Mouse (Mus musculus) R1 (cell line): ENCODE results near the gene Adgrl1.
"Not testable (repeated sequence)": the region's sequence is repeated elsewhere in the genome, so short reads cannot be mapped to it uniquely, and the experiment has no call there.

Experiments
- DNase-seq: peaks from one replicate; pipeline ENCODE4 v3.0.0-alpha.2; 2018; ENCODE audit warnings: low read depth, low spot score

The Adgrl1 gene

DNA sequence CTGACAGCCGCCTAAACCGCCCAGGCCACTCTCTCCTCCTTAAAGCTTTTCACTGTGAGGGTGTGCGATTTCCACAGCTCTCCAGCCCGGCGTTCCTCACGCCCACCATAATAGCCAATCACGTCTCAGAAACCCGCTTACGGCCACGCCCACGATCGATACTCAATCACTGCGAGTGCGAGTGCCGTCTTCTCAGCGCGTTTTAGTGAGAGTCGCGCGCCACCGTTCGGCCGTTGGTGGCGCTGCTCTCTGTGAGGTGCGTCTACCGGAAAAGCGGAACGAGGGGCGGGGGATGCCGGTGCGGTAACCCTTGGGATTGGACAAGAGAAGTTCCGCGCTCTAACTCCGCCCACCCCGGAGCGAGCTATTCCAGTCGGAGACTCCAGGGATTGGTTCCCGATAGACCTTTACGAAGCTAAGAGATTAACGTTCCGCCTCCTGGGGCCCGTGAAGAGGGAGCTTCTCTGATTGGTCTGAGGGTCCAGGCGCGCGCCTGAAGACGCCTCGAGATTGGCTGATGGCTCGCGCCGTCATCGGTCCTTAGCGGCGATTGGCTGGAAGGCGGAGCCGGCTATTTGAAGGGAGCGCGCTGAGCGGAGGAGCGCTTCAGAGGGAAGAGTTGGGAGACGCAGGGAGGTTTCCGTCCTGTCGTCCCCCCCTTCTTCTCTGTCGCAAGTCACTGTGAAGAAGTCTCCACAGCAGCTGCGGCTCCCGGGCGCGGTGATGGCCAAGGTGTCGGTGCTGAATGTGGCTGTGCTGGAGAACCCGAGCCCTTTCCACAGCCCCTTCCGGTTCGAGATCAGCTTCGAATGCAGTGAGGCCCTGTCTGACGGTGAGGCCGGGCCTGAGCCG is 55.4 kb downstream of the Adgrl1 start, which contains the start of the genes Gm10644 and Asf1b:
TSS of gene Gm10644 (minus strand) at position 100 of the 852 bp plus-strand sequence.
TSS of gene Asf1b (plus strand) at position 402 of the 852 bp plus-strand sequence.
- peak; percentile 100 for DNase-seq

DNA sequence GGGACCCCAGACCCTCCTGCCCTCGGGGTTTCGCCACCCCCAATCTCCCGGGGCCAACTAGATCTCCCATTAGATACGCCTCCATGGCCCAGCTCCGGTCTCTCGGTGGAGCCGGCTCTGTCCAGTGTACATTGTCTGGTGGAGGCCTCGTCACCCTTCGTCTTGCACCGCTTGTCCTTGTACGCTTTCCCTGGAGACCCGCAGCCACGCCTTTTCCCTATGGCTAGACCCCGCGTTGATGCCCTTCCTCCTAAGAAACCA is 56.0 kb downstream of the Adgrl1 start:
- no peak for DNase-seq

DNA sequence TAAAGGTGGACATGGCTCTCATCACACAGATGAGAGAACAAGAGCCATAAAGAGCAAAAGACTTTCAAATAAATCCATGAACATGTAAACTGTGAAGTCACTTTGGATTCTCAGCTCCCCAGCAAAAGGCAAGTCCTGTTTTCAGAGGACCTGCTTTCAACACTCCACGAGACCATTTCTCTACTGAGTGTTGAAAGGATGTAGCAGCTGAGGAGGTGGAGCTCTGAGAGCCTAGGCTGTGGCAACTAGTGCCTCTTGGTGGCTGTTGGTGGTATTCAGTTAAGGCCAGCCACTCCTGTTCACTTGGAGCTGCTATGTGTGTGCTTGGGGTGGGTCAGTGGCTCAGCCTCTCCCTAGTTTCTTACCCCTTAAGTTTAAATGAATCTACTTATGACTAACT is 56.9 kb downstream of the Adgrl1 start:
- peak; percentile 67 for DNase-seq

DNA sequence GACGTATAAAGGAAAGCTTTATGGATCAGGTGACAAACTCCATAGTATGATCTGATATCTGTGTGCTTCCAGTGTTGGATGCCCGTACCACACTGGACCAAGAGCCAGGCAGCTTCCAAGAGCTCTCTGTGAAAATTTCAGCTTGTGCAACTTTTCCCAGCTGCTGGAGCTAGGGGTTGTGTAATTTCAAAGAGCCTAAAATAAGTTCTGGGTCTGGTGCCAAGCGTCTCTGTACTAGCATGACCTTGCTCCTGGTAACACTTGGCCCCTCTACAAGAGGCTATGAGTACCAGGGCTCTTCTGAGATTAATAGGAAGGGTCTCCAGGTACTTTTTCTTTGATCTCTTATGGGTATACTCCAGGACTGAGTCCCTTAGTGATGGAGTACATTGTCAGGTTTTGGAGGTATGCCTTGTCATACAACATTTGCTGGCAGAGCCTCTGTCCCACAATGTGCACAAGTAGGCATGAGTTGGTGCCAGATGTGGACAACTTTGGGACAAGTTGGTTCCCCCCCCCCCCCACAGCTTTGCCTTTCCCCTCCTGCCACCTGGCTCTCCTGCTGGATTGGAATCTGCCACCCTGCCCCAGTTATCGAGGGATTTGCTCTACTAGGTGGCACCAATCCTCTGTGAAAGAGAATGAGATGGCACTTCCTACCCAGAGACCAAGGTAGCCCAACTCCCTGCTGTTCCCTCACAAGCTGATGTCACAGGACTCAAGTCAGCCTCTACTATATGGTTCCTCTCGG is 64.3 kb downstream of the Adgrl1 start:
- DNase-seq, result no peak

DNA sequence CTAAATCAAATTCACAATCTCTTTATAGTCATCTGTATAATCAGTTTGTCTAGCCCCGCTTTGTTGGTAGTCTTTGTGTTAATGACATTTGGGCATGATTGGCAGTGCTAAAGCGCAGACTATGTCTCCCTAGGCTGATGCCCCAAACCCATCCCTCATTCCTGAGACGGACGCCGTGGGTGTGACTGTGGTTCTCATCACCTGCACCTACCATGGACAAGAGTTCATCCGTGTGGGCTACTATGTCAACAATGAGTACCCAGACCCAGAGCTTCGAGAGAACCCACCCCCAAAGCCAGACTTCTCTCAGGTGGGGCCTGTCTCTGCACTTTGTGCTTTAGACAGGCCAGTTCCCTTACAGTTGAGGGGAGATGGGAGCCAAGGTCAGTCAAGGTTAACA is 67.8 kb downstream of the Adgrl1 start:
- DNase-seq, result no peak

DNA sequence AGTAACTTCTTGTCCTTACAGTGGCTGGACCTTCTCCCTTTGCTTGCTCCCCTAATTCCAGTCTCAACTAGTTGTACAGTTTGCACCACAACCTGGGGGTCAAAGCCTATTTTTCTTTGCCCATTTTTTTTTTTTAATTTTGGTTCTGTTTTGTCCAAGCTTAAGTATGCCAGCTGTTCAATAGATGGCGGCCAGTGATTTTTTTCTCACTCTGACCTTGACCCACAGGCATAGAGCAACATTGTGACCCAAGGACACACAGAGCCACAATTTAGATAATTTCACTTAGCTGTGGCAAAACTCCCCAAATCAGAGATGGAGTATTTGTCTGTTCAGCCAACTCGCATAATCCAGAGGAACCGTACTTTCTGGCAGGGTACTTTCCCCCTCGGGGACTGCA is 71.2 kb downstream of the Adgrl1 start:
- no peak for DNase-seq

DNA sequence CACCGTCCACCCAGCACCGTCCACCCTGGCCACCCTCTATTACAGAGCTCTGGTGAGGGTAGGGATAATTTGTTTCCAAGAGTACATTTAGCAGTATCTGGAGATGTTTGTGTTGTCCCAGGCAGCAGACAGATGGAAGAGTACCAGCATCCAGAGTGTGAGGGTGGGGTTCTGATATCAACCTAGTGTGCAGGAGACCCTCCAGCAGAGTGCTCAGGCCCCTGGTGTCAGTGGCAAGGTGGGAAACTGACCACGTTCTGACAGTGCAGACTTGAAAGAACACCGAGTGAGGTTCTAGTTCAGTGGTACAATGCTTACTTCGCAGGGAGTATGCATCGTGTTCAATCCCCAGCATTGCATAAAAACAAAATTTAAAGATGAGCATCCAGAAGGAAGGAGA is 71.8 kb downstream of the Adgrl1 start:
- DNase-seq, result no peak

DNA sequence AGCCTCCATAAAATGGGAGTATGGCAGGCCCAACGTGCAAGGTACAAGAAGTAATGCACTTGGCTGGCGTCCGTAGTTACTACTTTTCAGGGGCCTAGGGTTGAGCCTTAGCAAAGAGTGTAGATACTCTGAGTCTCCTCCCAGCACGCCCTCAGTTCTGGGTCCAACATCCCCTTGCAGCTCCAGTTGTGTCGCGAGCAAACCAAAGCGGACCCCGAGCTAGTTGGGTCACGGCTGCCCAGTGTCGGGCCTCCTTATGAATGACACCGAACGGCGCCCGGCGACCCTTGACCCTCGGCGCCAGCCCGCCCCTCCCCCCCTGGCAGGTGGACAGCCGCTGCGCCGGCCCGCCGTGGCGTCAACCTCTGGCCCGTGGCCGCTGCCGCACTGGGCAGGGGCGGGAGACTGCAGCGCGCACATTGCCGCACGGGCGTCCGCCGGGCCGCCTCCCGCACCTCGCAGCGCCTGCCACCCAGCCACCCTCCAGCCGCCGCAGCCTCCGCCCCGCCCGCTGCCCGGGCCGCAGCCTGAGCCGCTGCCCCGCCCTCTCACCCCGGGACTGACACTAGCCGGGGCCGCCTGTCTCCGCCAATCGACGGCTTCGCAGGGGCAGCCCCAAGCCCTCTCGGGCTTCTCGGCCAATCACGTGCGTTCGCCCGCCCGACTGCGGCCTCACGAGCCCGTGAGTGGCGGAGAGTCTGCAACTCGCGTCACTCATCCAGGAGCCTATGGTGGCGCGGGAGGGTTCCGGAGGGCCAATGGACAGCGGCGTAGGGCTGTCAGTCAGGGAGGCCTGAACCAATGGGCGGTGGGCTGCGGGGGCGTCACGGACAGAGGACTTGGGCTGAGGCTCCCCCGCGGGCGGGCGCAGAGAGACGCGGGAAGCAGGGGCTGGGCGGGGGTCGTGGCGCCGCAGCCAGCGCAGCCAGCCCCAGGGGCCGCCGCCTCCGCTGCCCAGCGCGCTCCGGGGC is 72.5 kb downstream of the Adgrl1 start, which contains the start of gene Prkaca:
TSS of gene Prkaca (plus strand) at position 844 of the 971 bp plus-strand sequence.
- peak; percentile 99 for DNase-seq

DNA sequence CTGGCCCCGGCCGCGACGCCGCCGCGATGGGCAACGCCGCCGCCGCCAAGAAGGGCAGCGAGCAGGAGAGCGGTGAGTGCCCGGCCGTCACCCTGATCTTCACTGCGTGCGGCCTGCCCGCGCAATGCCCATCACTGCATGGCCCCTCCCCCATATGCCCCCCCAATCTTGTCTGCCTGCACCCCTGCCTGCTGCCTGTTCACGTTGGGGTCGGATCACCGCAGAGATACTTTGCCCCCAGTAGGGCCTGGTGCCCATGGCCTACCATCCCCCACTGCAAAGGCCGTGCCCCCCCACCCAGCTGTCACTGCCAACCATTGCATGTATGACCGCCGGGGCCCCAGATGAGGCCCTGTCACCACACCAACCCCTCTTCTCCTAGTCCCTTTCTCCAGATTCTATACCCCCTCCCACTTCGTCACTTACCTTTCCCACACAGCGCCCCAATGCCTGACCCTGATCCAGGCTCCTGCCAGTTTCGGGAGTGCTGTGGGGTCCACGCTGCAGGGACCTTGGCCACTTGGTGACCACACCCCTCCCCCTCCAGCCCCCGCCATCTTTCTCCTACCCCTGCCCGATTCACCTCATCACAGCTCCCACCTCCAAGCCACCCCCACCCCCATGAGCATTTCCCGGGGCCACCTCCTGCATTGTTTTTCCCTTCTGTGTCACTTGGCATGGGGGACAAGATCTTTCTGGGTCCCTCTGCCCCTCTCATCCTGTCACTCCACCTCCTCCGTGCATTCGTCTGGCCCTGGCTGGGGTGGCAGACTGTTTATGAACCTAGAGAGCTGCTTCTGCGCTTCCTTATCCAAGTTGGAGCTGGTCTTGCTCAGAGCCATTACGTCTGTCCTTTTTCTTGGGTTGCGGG is 73.5 kb downstream of the Adgrl1 start:
- DNase-seq, result peak; percentile 16

DNA sequence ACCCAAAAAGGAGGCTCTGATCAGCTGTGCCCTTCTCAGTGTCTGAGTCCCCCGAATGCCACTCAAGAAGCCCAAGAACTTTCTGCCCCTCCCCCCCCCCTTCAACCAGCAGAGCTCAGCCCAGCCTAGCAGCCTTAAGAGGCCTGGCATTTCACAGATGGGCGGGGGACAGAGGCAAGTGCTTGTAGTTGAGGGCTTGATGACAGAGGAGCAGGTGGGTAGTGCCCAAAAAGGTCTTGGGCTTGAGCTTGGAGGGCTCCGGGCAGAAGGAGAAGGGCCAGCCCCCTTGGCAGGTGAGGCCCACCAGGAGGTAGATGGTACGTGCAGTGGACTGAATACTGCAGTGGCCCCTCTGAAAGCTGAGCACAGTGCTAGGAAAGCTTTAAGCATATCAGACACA is 74.6 kb downstream of the Adgrl1 start:
- no peak for DNase-seq

DNA sequence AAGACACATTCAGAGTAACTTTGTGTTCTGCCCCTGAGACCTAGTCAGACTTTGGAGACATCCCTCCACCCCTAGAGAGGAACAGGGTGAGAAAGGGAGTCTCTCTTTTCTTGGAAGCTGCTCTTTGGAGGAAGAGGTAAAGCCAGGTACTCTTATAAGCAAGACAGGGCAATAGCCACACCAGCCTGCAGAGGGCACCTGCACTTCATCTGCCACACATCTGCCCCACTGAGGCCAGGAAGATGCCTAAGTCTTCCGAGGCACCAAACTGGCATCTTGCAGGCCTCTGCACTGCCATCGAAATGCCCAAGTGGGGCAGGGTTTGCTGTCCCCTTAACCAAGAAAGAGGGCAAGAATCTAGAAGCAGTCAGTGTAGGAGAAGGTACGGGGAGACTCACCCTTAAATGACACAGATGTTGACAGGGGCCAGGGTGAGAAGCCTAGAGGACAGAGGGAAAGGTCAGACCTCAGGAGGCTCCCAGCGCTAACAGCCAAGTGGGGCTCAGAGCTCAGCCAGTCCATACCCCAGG is 76.3 kb downstream of the Adgrl1 start:
- DNase-seq, result no peak

DNA sequence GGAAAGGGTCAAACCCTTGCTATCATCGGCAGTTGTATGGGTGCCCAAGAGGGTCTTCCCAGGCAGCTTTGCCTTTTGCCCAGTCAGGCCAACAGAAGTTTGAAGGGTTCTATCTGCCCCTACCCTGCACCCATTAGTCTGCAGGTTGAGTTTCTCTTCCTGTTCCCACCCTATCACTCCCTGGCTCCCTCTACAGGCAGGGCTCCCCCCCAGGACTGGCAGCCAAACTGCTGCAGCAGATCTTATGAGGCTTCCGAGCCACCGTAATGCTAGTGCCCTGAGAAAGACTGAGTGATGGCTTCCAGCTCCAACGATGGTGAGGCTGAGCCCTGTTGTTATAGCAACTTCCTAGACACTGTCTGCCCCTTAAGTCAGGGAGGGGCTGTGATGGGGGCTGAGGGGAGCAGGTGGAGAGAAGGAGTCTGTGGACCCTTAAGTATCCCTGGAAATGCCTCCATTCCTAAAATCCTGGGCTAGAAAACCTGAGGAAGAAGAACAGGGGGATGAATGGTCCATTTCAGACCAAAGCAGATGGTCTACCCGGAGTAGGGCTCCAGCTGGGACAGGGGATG is 77.0 kb downstream of the Adgrl1 start:
- no peak for DNase-seq

DNA sequence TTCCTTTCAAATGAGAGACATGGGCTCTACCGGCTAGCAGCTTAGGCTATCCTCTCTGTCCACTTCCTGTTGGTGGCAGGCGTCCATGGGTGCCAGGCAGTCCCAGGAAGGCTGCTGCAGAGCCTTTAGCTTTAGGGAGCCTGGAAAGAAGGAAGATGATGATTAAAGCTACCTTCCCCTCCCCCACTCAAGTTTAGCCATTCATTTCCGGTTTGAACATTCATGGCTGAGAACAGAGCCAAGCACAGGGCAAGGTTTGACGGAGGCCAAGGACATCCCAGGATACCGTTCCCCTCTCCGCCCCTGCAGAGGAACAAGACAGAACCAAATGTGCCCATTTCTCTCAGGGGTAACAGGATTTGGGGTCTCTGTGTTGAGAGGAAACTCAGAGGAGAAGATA is 77.7 kb downstream of the Adgrl1 start:
- DNase-seq, result no peak

DNA sequence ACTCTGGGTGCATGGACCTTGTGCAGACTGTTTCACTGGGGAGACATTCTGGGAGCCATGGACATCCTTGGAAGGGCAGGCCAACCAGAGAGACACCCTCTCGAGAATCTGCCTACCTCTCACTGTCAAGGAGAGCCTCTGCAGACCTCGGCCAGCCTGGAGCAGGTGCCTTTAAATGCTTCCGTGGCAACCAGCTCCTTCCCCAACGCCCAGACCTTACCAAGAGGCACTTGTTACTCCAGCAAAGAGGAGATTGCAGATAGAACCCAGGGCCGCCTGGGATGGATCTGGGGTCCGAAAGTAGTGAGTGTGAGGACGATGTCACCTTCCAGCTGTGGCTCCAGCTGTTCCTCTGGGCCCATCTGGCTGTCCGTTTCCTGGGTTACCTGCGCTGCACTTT is 78.3 kb downstream of the Adgrl1 start:
- no peak for DNase-seq

DNA sequence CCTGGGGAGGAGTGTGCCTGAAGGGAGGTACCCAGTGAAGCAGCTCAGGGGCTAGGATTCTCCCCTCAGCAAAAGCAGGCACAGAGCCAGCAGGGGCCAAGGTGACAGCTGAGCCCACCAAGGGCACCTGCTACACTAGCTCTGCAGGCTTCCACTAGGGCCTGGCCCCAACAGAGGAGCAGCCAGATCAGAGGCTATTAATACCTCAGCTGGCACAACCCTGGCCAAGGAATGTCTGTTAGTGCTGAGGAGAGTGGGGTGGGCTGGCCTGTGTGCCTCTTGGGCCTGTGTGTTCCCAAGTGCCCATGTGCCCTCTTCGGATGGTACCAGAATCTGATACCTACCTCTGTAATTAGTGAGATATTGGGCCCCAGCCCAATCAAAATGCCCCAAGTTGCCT is 80.3 kb downstream of the Adgrl1 start:
- no peak for DNase-seq

DNA sequence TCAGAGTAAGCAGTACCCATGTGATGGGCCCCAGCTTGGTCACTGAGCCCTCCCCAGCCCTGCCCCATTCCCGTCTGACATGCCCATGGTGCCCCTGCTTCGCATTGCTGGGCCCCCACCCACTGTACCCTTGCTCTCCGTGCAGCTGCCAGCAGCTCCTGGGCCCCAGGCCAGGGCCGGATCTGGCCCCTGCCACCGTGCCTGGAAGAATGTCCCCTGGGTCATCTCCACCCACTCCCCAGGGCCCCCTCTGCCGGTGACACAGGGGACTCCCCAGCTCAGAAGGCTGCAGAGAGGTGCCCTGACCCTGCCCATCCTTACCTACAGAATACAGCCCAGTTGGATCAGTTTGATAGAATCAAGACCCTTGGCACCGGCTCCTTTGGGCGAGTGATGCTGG is 80.9 kb downstream of the Adgrl1 start:
- no peak for DNase-seq

DNA sequence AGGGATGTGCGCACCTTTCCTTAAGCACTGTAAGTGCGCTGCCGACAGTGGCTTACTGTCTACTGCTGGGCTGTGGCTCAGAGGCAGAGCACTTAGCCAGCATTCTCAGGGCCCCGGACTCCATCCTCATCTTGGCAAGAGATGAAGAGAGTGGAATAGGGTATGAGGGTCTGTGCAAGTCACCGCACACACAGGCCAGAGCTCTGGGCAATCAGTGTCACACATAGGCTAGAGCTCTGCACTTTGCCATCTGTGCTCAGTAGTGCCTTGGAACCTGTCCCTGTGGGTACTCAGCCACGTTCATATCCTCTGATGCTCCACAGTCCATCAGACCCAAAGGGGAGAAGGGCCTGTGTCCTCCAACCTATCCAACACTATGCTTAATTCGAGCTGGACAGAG is 81.6 kb downstream of the Adgrl1 start:
- DNase-seq, result no peak

DNA sequence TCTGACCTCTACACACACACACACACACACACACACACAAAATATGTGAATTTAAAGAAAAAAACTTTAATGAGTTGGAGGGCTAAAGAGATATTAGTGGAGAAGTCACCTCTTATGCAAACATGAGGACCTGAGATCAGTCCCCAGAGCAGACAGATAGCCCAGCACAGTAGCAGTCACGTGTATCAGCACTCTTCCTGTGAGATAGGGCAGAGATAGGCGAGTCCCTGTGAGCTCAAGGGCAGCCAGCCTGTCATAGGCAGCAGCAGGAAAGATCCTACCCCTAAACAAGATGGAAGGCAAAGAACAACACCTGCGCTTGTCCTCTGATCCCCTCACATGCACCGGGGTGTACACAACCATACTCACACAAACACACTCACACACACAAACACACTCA is 82.5 kb downstream of the Adgrl1 start:
- no peak for DNase-seq

DNA sequence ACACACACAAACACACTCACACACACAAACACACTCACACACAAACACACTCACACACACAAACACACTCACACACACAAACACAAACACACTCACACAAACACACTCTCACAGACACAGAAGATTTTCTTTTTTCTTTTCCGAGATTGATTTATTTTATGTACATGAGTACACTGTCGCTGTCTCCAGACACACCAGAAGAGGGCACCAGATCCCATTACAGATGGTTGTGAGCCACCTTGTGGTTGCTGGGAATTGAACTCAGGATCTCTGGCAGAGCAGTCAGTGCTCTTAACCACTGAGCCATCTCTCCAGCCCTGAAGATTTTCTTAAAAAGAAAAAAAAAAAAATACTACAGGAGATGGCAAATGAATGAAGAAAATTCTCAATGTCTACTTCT is 83.3 kb downstream of the Adgrl1 start:
- not testable (repeated sequence) for DNase-seq

DNA sequence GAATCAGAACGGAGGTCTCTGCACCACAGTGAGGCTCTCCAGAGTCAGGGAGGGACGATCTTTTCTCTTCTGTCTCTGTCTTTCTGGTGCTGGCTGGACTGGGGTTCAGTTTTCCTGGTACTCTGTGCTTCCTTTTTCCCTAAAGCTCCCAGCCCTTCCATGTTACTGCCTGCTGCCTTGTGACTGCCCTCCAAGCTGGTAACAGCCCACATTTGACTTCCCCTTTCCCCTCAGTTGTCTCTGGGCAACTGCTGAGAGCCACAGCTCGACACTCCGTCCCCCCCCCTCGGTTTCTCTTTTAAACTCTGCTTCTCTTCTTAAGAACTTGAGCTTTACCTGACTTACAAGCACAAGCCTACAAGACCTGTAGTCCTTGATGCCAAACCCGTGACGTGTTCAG is 89.3 kb downstream of the Adgrl1 start:
- DNase-seq, result no peak
